Mouse (Mus musculus) gastrocnemius, postnatal 36 days (tissue): ENCODE measurements around the gene Ezh1. TPM values are rescaled to one million over a fixed set of nuclear protein-coding genes. Genes with fewer than 3 reads are reported as not detected.

Experiments
- DNase-seq, 2 experiments: peaks; one replicate each; pipeline ENCODE4 v3.0.0; 2022
- intact Hi-C: fragments of 180-260 bp; cut with DNase I; formaldehyde crosslinking; loops from one replicate; pipeline ENCODE4 v1.15.1; 2025
- total RNA-seq, 2 experiments: library from RNA; stranded (reverse); gene quantifications; 2 replicates each; pipeline ENCODE4 v1.2.3; 2021

Ezh1 gene
- total RNA-seq, 2 experiments from 2014 or later: 20.5 to 23.8 TPM

- intact Hi-C loops: no loop called here
- DNase-seq: no peak
Observed at GRCm38 (mm10) chr11:101186526-101187247, 39.6 kb downstream of the Ezh1 start.

- intact Hi-C loops: no loop called here
- no peak for DNase-seq
Observed at GRCm38 (mm10) chr11:101185441-101185840, 40.8 kb downstream of the Ezh1 start.

- intact Hi-C loops: no loop called here
- no peak for DNase-seq
Observed at GRCm38 (mm10) chr11:101184984-101185383, 41.3 kb downstream of the Ezh1 start.

GRCm38 (mm10) chr11:101182771-101183517 lies 43.3 kb downstream of the Ezh1 start:
- no peak for DNase-seq
- intact Hi-C loops: no loop called here

GRCm38 (mm10) chr11:101181961-101182360 lies 44.3 kb downstream of the Ezh1 start:
- intact Hi-C loops: no loop called here
- DNase-seq: no peak

GRCm38 (mm10) chr11:101180846-101181740 lies 45.2 kb downstream of the Ezh1 start:
- peak; percentile 61 to 70 for DNase-seq
- intact Hi-C loops: no loop called here

- intact Hi-C loops: no loop called here
Observed at GRCm38 (mm10) chr11:101180261-101180660, 46.0 kb downstream of the Ezh1 start.

GRCm38 (mm10) chr11:101179306-101179705 lies 47.0 kb downstream of the Ezh1 start:
- no peak for DNase-seq
- intact Hi-C loops: no loop called here

More at GRCm38 (mm10) chr11:101180261-101180660, 46.0 kb downstream of the Ezh1 start:
- DNase-seq: no peak

- intact Hi-C loops: no loop called here
Observed at GRCm38 (mm10) chr11:101178061-101179058, 47.9 kb downstream of the Ezh1 start.

GRCm38 (mm10) chr11:101176933-101177773 lies 49.1 kb downstream of the Ezh1 start:
- DNase-seq: no peak
- intact Hi-C loops: loop anchor here (2.0 kb wide), 1 partner anchor 194 kb away; no protein-coding TSS in a partner anchor

More at GRCm38 (mm10) chr11:101178061-101179058, 47.9 kb downstream of the Ezh1 start:
- no peak for DNase-seq

- DNase-seq: no peak
- intact Hi-C loops: loop anchor here (2.0 kb wide), 1 partner anchor 193 kb away; no protein-coding TSS in a partner anchor
Observed at GRCm38 (mm10) chr11:101176117-101176691, 50.1 kb downstream of the Ezh1 start.

- no peak for DNase-seq
- intact Hi-C loops: loop anchor here (1.0 to 2.0 kb wide), 2 partner anchors 80 to 193 kb away; partner anchors contain the start of gene Psmc3ip
Observed at GRCm38 (mm10) chr11:101175636-101176116, 50.6 kb downstream of the Ezh1 start.

GRCm38 (mm10) chr11:101174851-101175628 lies 51.2 kb downstream of the Ezh1 start, which contains the start of gene Ccr10:
Ccr10 (minus strand) TSS chr11:101175443.
- intact Hi-C loops: loop anchor here (1.0 to 5.0 kb wide), 2 partner anchors 58 to 80 kb away; partner anchors contain the start of genes Psmc3ip, Retreg3 and Tubg1
- no peak for DNase-seq

- DNase-seq: no peak
- intact Hi-C loops: loop anchor here (5.0 kb wide), 1 partner anchor 57 kb away; the partner anchor contains the start of genes Retreg3 and Tubg1
Observed at GRCm38 (mm10) chr11:101174389-101174745, 51.9 kb downstream of the Ezh1 start.

GRCm38 (mm10) chr11:101173631-101174388 lies 52.5 kb downstream of the Ezh1 start:
- DNase-seq: peak; percentile 78 to 81
- intact Hi-C loops: loop anchor here (5.0 kb wide), 1 partner anchor 57 kb away; the partner anchor contains the start of genes Retreg3 and Tubg1

GRCm38 (mm10) chr11:101173112-101173511 lies 53.2 kb downstream of the Ezh1 start:
- intact Hi-C loops: loop anchor here (5.0 kb wide), 1 partner anchor 56 kb away; the partner anchor contains the start of genes Retreg3 and Tubg1
- DNase-seq: no peak
